Mouse (Mus musculus): Measurements from ENCODE around the gene Unc50. TPM values are rescaled to one million over a fixed set of nuclear protein-coding genes. Genes with fewer than 3 reads are reported as not detected.

Unc50 gene
- polyA plus RNA-seq, 1 experiment: 33.1 TPM

DNA sequence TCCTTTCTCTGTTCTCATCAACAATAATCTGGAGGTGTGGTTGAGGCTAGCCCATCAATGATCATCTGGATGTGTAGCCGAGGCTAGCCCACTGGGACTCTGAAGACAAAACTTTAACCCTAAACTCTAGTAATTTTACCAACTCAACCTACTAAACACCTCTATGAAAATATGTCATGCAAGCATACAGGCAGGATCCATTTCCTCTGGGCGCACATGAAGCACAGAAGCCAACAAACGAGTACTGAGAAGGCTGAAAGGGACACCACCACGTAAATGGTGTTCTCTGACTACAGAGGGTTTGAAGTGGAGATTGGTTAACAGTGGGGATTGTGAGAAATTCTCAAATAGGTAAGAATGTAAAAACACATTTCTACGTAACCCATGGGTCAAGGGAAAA, 47.3 kb downstream of the Unc50 start:
- no peaks in the 10 kb centered on the region for H3K36me3 ChIP-seq (ENCODE audit: control insufficient read depth, insufficient read depth)
- H3K4me2 ChIP-seq (ENCODE audit: low read depth): no peak overlapping the region
- TF ChIP-seq MYOG (IDR thresholded peaks at IDR 0.05; ENCODE audit: control insufficient read depth in 1 of 3, insufficient read depth in 1 of 3, insufficient read length in 2 of 3, low read depth in 2 of 3) (no peak), CEBPB (IDR thresholded peaks at IDR 0.05; ENCODE audit: insufficient read depth, poor library complexity, severe bottlenecking) (no peak), POLR2AphosphoS2 (IDR thresholded peaks at IDR 0.05; ENCODE audit: insufficient read length, low read depth) (no peak), REST (IDR thresholded peaks at IDR 0.05; ENCODE audit: insufficient read depth, insufficient read length) (no peak), TCF3 (IDR thresholded peaks at IDR 0.05; ENCODE audit: insufficient read length, low read depth) (no peak), E2F4 (IDR thresholded peaks at IDR 0.05; ENCODE audit: insufficient read depth) (no peak), POLR2A (IDR thresholded peaks at IDR 0.05; ENCODE audit: insufficient read length, low read depth) (no peak), MYOD1 (IDR thresholded peaks at IDR 0.05; ENCODE audit: control insufficient read depth in 1 of 3, insufficient read length in 2 of 3, low read depth in 2 of 3) (no peak), SRF (IDR thresholded peaks at IDR 0.05; ENCODE audit: control insufficient read depth, insufficient read length, low read depth) (no peak), MAX (IDR thresholded peaks at IDR 0.05; ENCODE audit: low read depth) (no peak), USF1 (IDR thresholded peaks at IDR 0.05; ENCODE audit: low read depth) (no peak), TCF12 (IDR thresholded peaks at IDR 0.05; ENCODE audit: insufficient read depth, poor library complexity, severe bottlenecking) (no peak)
- H3ac ChIP-seq (ENCODE audit: control insufficient read depth, insufficient read length): no peak overlapping the region
- no peaks in the 10 kb centered on the region for H3K27me3 ChIP-seq (ENCODE audit: control insufficient read depth, insufficient read depth, insufficient read length)
- H3K4me3 ChIP-seq: no peak overlapping the region
- no peaks in the 10 kb centered on the region for H3K79me2 ChIP-seq (ENCODE audit: control insufficient read depth, insufficient read depth)

DNA sequence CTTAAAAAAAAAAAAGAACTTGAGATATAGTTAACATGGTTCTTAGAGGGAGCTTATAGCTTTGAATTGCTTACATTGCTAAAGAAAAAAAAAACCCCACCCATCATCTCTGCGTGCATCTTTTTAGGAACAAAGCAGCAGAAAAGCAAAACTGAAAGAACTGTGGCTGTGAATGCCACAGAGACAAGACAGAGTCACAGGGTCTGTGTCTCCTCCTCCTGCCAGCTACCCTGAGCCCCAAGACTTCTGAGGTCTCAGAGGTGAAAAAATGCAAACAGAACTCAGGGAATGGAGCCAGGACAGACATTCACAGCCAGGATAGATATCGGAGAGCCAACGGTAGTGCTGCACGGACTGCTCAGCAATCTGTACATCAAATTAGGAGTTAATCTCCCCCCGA, 48.0 kb downstream of the Unc50 start:
- no peak overlapping the region for H3K4me2 ChIP-seq (ENCODE audit: low read depth)

DNA sequence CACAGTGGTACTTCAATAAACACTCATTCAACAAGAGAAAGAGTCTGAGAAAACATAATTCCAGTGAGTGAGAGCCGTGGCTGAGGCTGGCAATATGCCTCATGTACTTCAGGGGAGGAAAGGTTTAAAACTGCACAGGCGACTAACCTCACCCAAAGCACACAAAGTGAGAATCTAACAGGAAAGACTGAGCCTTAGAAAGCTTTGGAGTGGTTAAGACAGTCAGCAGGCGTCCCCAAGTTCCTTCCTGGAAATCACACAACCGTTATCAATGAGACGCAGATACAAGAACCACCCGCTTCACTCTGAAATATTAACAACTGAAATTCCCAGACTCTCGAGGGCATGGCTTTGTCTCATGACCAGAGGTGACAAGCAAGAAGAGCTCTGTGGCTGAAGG, 48.5 kb downstream of the Unc50 start:
- Histone ChIP-seq H3K4me2 (ENCODE audit: low read depth) (no peak overlapping the region), H3K79me2 (ENCODE audit: control insufficient read depth, insufficient read depth) (no peaks in the 10 kb centered on the region), H3ac (ENCODE audit: control insufficient read depth, insufficient read length) (no peak overlapping the region), H3K4me3 (no peak overlapping the region), H3K27me3 (ENCODE audit: control insufficient read depth, insufficient read depth, insufficient read length) (no peaks in the 10 kb centered on the region), H3K36me3 (ENCODE audit: control insufficient read depth, insufficient read depth) (no peaks in the 10 kb centered on the region)
- TF ChIP-seq TCF3 (IDR thresholded peaks at IDR 0.05; ENCODE audit: insufficient read length, low read depth) (no peak), TCF12 (IDR thresholded peaks at IDR 0.05; ENCODE audit: insufficient read depth, poor library complexity, severe bottlenecking) (no peak), MAX (IDR thresholded peaks at IDR 0.05; ENCODE audit: low read depth) (no peak), POLR2A (IDR thresholded peaks at IDR 0.05; ENCODE audit: insufficient read length, low read depth) (no peak), E2F4 (IDR thresholded peaks at IDR 0.05; ENCODE audit: insufficient read depth) (no peak), REST (IDR thresholded peaks at IDR 0.05; ENCODE audit: insufficient read depth, insufficient read length) (no peak), USF1 (IDR thresholded peaks at IDR 0.05; ENCODE audit: low read depth) (no peak), POLR2AphosphoS2 (IDR thresholded peaks at IDR 0.05; ENCODE audit: insufficient read length, low read depth) (no peak)

More for the DNA sequence above, 48.0 kb downstream of the Unc50 start:
- Histone ChIP-seq H3K27me3 (ENCODE audit: control insufficient read depth, insufficient read depth, insufficient read length) (no peaks in the 10 kb centered on the region), H3K36me3 (ENCODE audit: control insufficient read depth, insufficient read depth) (no peaks in the 10 kb centered on the region), H3ac (ENCODE audit: control insufficient read depth, insufficient read length) (no peak overlapping the region), H3K4me3 (no peak overlapping the region), H3K79me2 (ENCODE audit: control insufficient read depth, insufficient read depth) (no peaks in the 10 kb centered on the region)
- TF ChIP-seq SRF (IDR thresholded peaks at IDR 0.05; ENCODE audit: control insufficient read depth, insufficient read length, low read depth) (no peak), POLR2AphosphoS2 (IDR thresholded peaks at IDR 0.05; ENCODE audit: insufficient read length, low read depth) (no peak), CEBPB (IDR thresholded peaks at IDR 0.05; ENCODE audit: insufficient read depth, poor library complexity, severe bottlenecking) (no peak), TCF3 (IDR thresholded peaks at IDR 0.05; ENCODE audit: insufficient read length, low read depth) (no peak), E2F4 (IDR thresholded peaks at IDR 0.05; ENCODE audit: insufficient read depth) (no peak), USF1 (IDR thresholded peaks at IDR 0.05; ENCODE audit: low read depth) (no peak), POLR2A (IDR thresholded peaks at IDR 0.05; ENCODE audit: insufficient read length, low read depth) (no peak)

DNA sequence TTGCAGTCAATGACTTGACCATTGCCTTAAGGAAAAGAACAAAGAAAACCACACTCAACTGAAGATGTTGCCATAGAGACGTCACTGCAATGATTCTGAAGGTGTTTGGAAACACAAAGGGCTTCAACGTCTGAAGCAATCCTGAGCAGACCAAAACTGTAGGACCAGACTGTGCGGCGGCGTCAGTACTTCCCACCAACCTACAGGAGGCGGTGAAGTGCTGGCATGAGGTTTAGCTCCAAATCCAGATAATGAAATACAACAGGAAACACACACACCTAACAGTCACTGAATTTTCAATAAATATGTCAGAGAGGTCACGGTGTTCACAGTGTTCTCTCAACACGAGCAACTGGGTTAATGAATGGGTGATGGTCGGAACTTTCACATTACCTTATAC, 49.1 kb downstream of the Unc50 start:
- Histone ChIP-seq H3K4me3 (no peak overlapping the region), H3K79me2 (ENCODE audit: control insufficient read depth, insufficient read depth) (no peaks in the 10 kb centered on the region), H3K4me2 (ENCODE audit: low read depth) (no peak overlapping the region), H3K27me3 (ENCODE audit: control insufficient read depth, insufficient read depth, insufficient read length) (no peaks in the 10 kb centered on the region), H3ac (ENCODE audit: control insufficient read depth, insufficient read length) (no peak overlapping the region), H3K36me3 (ENCODE audit: control insufficient read depth, insufficient read depth) (no peaks in the 10 kb centered on the region)
- TF ChIP-seq MAX (IDR thresholded peaks at IDR 0.05; ENCODE audit: low read depth) (no peak), REST (IDR thresholded peaks at IDR 0.05; ENCODE audit: insufficient read depth, insufficient read length) (no peak), USF1 (IDR thresholded peaks at IDR 0.05; ENCODE audit: low read depth) (no peak), CEBPB (IDR thresholded peaks at IDR 0.05; ENCODE audit: insufficient read depth, poor library complexity, severe bottlenecking) (no peak)

DNA sequence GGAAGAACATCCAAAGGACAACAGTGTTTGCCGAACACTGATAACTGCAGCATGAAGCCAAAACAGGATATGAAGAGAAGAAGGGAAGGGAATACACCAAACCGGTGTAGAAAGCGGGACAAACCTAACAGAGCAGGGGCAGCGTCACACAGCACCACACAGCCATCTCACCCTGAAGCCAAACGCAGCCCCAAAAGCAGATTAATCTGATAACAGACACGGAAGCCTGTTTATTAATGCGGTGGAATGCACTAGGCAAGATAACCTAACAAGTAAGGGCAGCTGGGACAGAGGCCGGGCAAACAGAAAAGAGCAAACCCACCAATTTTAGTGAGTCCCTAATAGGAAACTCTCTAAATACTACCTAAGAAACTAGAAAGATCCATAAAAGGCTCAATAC, 49.8 kb downstream of the Unc50 start:
- TF ChIP-seq MAX (IDR thresholded peaks at IDR 0.05; ENCODE audit: low read depth): no peak
- TF ChIP-seq POLR2AphosphoS2 (IDR thresholded peaks at IDR 0.05; ENCODE audit: insufficient read length, low read depth): no peak
- no peak for TF ChIP-seq E2F4 (IDR thresholded peaks at IDR 0.05; ENCODE audit: insufficient read depth)
- no peak for TF ChIP-seq USF1 (IDR thresholded peaks at IDR 0.05; ENCODE audit: low read depth)
- no peak for TF ChIP-seq MYOD1 (IDR thresholded peaks at IDR 0.05; ENCODE audit: control insufficient read depth in 1 of 3, insufficient read length in 2 of 3, low read depth in 2 of 3)
- TF ChIP-seq REST (IDR thresholded peaks at IDR 0.05; ENCODE audit: insufficient read depth, insufficient read length): no peak
- no peak for TF ChIP-seq CEBPB (IDR thresholded peaks at IDR 0.05; ENCODE audit: insufficient read depth, poor library complexity, severe bottlenecking)
- no peak for TF ChIP-seq TCF12 (IDR thresholded peaks at IDR 0.05; ENCODE audit: insufficient read depth, poor library complexity, severe bottlenecking)
- no peak for TF ChIP-seq SRF (IDR thresholded peaks at IDR 0.05; ENCODE audit: control insufficient read depth, insufficient read length, low read depth)
- Histone ChIP-seq H3K4me2 (ENCODE audit: low read depth) (no peak overlapping the region), H3K4me3 (no peak overlapping the region), H3K79me2 (ENCODE audit: control insufficient read depth, insufficient read depth) (no peaks in the 10 kb centered on the region), H3K36me3 (ENCODE audit: control insufficient read depth, insufficient read depth) (no peaks in the 10 kb centered on the region), H3K27me3 (ENCODE audit: control insufficient read depth, insufficient read depth, insufficient read length) (no peaks in the 10 kb centered on the region), H3ac (ENCODE audit: control insufficient read depth, insufficient read length) (no peak overlapping the region)
